ENCODE assay signal across 13 mouse cellular contexts in the genomic region with DNA sequence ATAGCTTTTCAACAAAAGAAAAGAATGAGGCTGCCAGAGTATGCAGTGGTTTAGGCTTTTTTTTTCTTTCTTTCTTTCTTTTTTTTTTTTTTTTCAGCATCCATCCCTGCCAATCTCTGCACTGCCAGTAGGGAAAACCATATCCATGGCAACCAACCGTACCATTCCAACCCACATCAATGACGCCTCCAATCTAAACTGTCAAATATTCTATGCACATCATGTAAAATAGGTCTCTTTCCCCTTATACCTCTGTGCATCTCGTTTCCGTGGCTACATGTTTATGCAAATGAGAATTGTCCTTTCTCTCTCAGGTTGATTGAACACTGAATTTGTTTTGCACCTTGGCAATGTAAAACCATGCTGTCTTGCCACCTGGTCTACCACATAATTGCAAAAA.
DNase-seq lines count a peak whose midpoint lies in the region; ATAC-seq and TF ChIP-seq lines count a peak whose summit lies in the region.
"Had no signal": no experiment of that assay in that cellular context is flagged by ENCODE, and none has a peak within 500 bp of the region (broad histone marks: within the 10 kb centered on the region; RNA-seq: fewer than 3 reads in every experiment).

No protein-coding gene starts in this region.

- H3K4me2 ChIP-seq in forebrain, embryonic 11.5 days (ENCODE audit: low read depth, low read length, severe bottlenecking), result no peak overlapping the region
- no peak overlapping the region for H3K4me2 ChIP-seq in CH12.LX (ENCODE audit: insufficient read depth, low read depth, poor library complexity, severe bottlenecking)
- H3K4me2 ChIP-seq in hindbrain, embryonic 12.5 days (replicated peaks), result no peak overlapping the region
- no peak overlapping the region for H3K4me2 ChIP-seq in midbrain, embryonic 14.5 days (ENCODE audit: low read length)
- no peak overlapping the region for H3K4me2 ChIP-seq in liver, embryonic 11.5 days
- H3K4me2 ChIP-seq: liver, embryonic 13.5 days had no signal

- no peaks in the 10 kb centered on the region for H3K4me1 ChIP-seq in forebrain, embryonic 11.5 days (replicated peaks; ENCODE audit: control insufficient read depth, insufficient read depth, low read length)
- peaks cover 24% of the 10 kb centered on the region for H3K4me1 ChIP-seq in forebrain, embryonic 10.5 days
- H3K4me1 ChIP-seq in CH12.LX (ENCODE audit: control insufficient read depth in 1 of 2, insufficient read depth in 2 of 2), result peaks cover 0 to 18% of the 10 kb centered on the region in 2 experiments; a peak in 2 of 4 replicates
- peaks cover 4% of the 10 kb centered on the region; the same call in 1 of the 2 replicates for H3K4me1 ChIP-seq in hindbrain, embryonic 12.5 days
- H3K4me1 ChIP-seq in midbrain, embryonic 14.5 days (ENCODE audit: control insufficient read depth, insufficient read depth, low read length), result peaks cover 15% of the 10 kb centered on the region
- no peaks in the 10 kb centered on the region for H3K4me1 ChIP-seq in liver, embryonic 11.5 days (replicated peaks; ENCODE audit: control insufficient read depth, insufficient read depth, low read length)
- H3K4me1 ChIP-seq: liver, embryonic 13.5 days had no signal

- TF ChIP-seq POLR2A in CH12.LX (IDR thresholded peaks at IDR 0.05; ENCODE audit: low read depth, low read length), result no peak

- no peak for TF ChIP-seq EP300 in CH12.LX (IDR thresholded peaks at IDR 0.05; ENCODE audit: low read length)

- peak overlapping the region; percentile 26; the same call in 1 of the 2 replicates for H3K27ac ChIP-seq in forebrain, embryonic 11.5 days (ENCODE audit: low read depth, low read length)
- no peak overlapping the region for H3K27ac ChIP-seq in forebrain, embryonic 10.5 days
- no peak overlapping the region for H3K27ac ChIP-seq in CH12.LX (ENCODE audit: insufficient read depth, low read depth)
- peak overlapping the region; percentile 50 for H3K27ac ChIP-seq in hindbrain, embryonic 12.5 days
- H3K27ac ChIP-seq in midbrain, embryonic 14.5 days (replicated peaks; ENCODE audit: low read depth, low read length), result peak overlapping the region; percentile 83
- H3K27ac ChIP-seq in liver, embryonic 11.5 days (ENCODE audit: low read depth, low read length), result no peak overlapping the region
- H3K27ac ChIP-seq: heart, adult 2 months; liver, embryonic 13.5 days had no signal

- H3K9ac ChIP-seq in forebrain, embryonic 11.5 days (ENCODE audit: low read length), result no peak overlapping the region
- H3K9ac ChIP-seq in CH12.LX (ENCODE audit: insufficient read depth, low read depth), result no peak overlapping the region
- H3K9ac ChIP-seq in hindbrain, embryonic 12.5 days, result no peak overlapping the region
- no peak overlapping the region for H3K9ac ChIP-seq in midbrain, embryonic 14.5 days (replicated peaks; ENCODE audit: low read length)
- H3K9ac ChIP-seq in liver, embryonic 11.5 days (ENCODE audit: low read depth, low read length), result no peak overlapping the region
- H3K9ac ChIP-seq: liver, embryonic 13.5 days had no signal

- no peaks in the 10 kb centered on the region for H3K9me3 ChIP-seq in forebrain, embryonic 11.5 days (ENCODE audit: control insufficient read depth, low read length)
- H3K9me3 ChIP-seq in forebrain, embryonic 10.5 days, result no peaks in the 10 kb centered on the region
- H3K9me3 ChIP-seq in CH12.LX (replicated peaks; ENCODE audit: low read length), result no peaks in the 10 kb centered on the region
- H3K9me3 ChIP-seq in hindbrain, embryonic 12.5 days (replicated peaks), result no peaks in the 10 kb centered on the region
- no peaks in the 10 kb centered on the region for H3K9me3 ChIP-seq in midbrain, embryonic 14.5 days (ENCODE audit: control insufficient read depth, low read length)
- H3K9me3 ChIP-seq in liver, embryonic 11.5 days (ENCODE audit: control insufficient read depth, low read length), result no peaks in the 10 kb centered on the region
- H3K9me3 ChIP-seq: liver, embryonic 13.5 days had no signal

- no peak for DNase-seq in forebrain, embryonic 11.5 days (ENCODE audit: low spot score)
- no peak for DNase-seq in forebrain, embryonic 10.5 days (ENCODE audit: extremely low spot score, low spot score)
- DNase-seq in CH12.LX (ENCODE audit: extremely low read depth), result peak; percentile 21
- DNase-seq in midbrain, embryonic 14.5 days, result peak; percentile 85
- DNase-seq in liver, embryonic 11.5 days (ENCODE audit: low spot score), result no peak
- DNase-seq in gastrocnemius, postnatal 36 days, result no peak
- DNase-seq in Muller cell, postnatal 12 days (ENCODE audit: inconsistent ontology term), result no peak
- DNase-seq: heart, adult 2 months; liver, embryonic 13.5 days; lung, postnatal 4 days; thymus, postnatal 25 days had no signal

- no peaks in the 10 kb centered on the region for H3K36me3 ChIP-seq in forebrain, embryonic 11.5 days (ENCODE audit: control insufficient read depth, insufficient read depth, low read length)
- H3K36me3 ChIP-seq in forebrain, embryonic 10.5 days (replicated peaks), result no peaks in the 10 kb centered on the region
- no peaks in the 10 kb centered on the region for H3K36me3 ChIP-seq in CH12.LX (replicated peaks in 1 of 2; ENCODE audit: control insufficient read depth in 1 of 2, insufficient read depth in 1 of 2, low read length in 1 of 2)
- H3K36me3 ChIP-seq in hindbrain, embryonic 12.5 days, result no peaks in the 10 kb centered on the region
- no peaks in the 10 kb centered on the region for H3K36me3 ChIP-seq in midbrain, embryonic 14.5 days (ENCODE audit: control insufficient read depth, insufficient read depth, low read length)
- no peaks in the 10 kb centered on the region for H3K36me3 ChIP-seq in liver, embryonic 11.5 days (ENCODE audit: control insufficient read depth, insufficient read depth, low read length)
- H3K36me3 ChIP-seq: liver, embryonic 13.5 days had no signal

- H3K27me3 ChIP-seq in forebrain, embryonic 11.5 days (ENCODE audit: control insufficient read depth, insufficient read depth, low read length), result no peaks in the 10 kb centered on the region
- no peaks in the 10 kb centered on the region for H3K27me3 ChIP-seq in forebrain, embryonic 10.5 days (ENCODE audit: poor library complexity, severe bottlenecking)
- no peaks in the 10 kb centered on the region for H3K27me3 ChIP-seq in CH12.LX (replicated peaks)
- H3K27me3 ChIP-seq in hindbrain, embryonic 12.5 days, result no peaks in the 10 kb centered on the region
- H3K27me3 ChIP-seq in midbrain, embryonic 14.5 days (ENCODE audit: control insufficient read depth, insufficient read depth, low read length), result no peaks in the 10 kb centered on the region
- no peaks in the 10 kb centered on the region for H3K27me3 ChIP-seq in liver, embryonic 11.5 days (replicated peaks; ENCODE audit: control insufficient read depth, insufficient read depth, low read length)
- H3K27me3 ChIP-seq: liver, embryonic 13.5 days; Patski had no signal

- intact Hi-C loops in gastrocnemius, postnatal 36 days (cut with DNase I), result no loop called here

- no peak for TF ChIP-seq CTCF in CH12.LX (conservative IDR thresholded peaks at IDR 0.05 in 1 of 2, IDR thresholded peaks at IDR 0.05 in 1 of 2; ENCODE audit: low read depth in 2 of 2, low read length in 2 of 2)

- peak; percentile 73 for ATAC-seq in forebrain, embryonic 11.5 days (replicated peaks; ENCODE audit: low FRiP score)
- ATAC-seq in hindbrain, embryonic 12.5 days (ENCODE audit: low FRiP score), result peak; percentile 94
- peak; percentile 95 for ATAC-seq in midbrain, embryonic 14.5 days (ENCODE audit: low FRiP score, low TSS enrichment)
- no peak for ATAC-seq in liver, embryonic 11.5 days (replicated peaks; ENCODE audit: low FRiP score)
- ATAC-seq: Patski had no signal

- in situ Hi-C loops in CH12.LX (cut with MboI; ENCODE audit: low pct_ligation_motif_present, low pct_unique_long_range_greater_than_20kb, low sequenced_read_pairs), result no loop called here

- no peak overlapping the region for H3K4me3 ChIP-seq in forebrain, embryonic 11.5 days (ENCODE audit: low read depth, low read length)
- no peak overlapping the region for H3K4me3 ChIP-seq in forebrain, embryonic 10.5 days
- no peak overlapping the region for H3K4me3 ChIP-seq in CH12.LX (replicated peaks in 1 of 3; ENCODE audit: low read depth in 2 of 3, low read length in 2 of 3, poor library complexity in 1 of 3)
- no peak overlapping the region for H3K4me3 ChIP-seq in hindbrain, embryonic 12.5 days
- H3K4me3 ChIP-seq in midbrain, embryonic 14.5 days (replicated peaks; ENCODE audit: low read depth, low read length), result no peak overlapping the region
- no peak overlapping the region for H3K4me3 ChIP-seq in liver, embryonic 11.5 days (ENCODE audit: low read depth, low read length)
- H3K4me3 ChIP-seq: heart, adult 2 months; liver, embryonic 13.5 days had no signal

- no peaks in the 10 kb centered on the region for H3K79me2 ChIP-seq in CH12.LX (replicated peaks; ENCODE audit: control insufficient read depth, extremely low read depth, insufficient read depth, poor library complexity, severe bottlenecking)

- dilution Hi-C loops in CH12.LX (cut with MboI; ENCODE audit: extremely low pct_ligation_motif_present, extremely low pct_unique_long_range_greater_than_20kb, low sequenced_read_pairs), result no loop called here

- TF ChIP-seq RAD21 in CH12.LX (IDR thresholded peaks at IDR 0.05; ENCODE audit: low read depth, low read length), result no peak

- WGBS in forebrain, embryonic 11.5 days, result 42% methylated on average over 4 of the region's 4 CpGs
- WGBS in forebrain, embryonic 10.5 days, result 73% methylated on average over 4 of the region's 4 CpGs
- WGBS in hindbrain, embryonic 12.5 days, result 43% methylated on average over 4 of the region's 4 CpGs
- 24% methylated on average over 4 of the region's 4 CpGs for WGBS in midbrain, embryonic 14.5 days
- 75% methylated on average over 4 of the region's 4 CpGs for WGBS in liver, embryonic 11.5 days

TF ChIP-seq in CH12.LX, 34 proteins besides CTCF, POLR2A, EP300 and RAD21:
- no peak for TF ChIP-seq CHD1 (IDR thresholded peaks at IDR 0.05; ENCODE audit: low read depth, low read length)
- no peak for TF ChIP-seq ELF1 (IDR thresholded peaks at IDR 0.05; ENCODE audit: low read depth, low read length)
- no peak for TF ChIP-seq E2F4 (IDR thresholded peaks at IDR 0.05; ENCODE audit: insufficient replicate concordance, low read depth, low read length)
- TF ChIP-seq JUND (conservative IDR thresholded peaks at IDR 0.05; ENCODE audit: low read depth, low read length), result no peak
- TF ChIP-seq MAZ (IDR thresholded peaks at IDR 0.05; ENCODE audit: low read depth, low read length), result no peak
- no peak for TF ChIP-seq CHD2 (IDR thresholded peaks at IDR 0.05; ENCODE audit: low read length)
- TF ChIP-seq ZMIZ1 (IDR thresholded peaks at IDR 0.05; ENCODE audit: low read depth, low read length), result no peak
- no peak for TF ChIP-seq GABPA (IDR thresholded peaks at IDR 0.05; ENCODE audit: insufficient replicate concordance, low read depth, low read length)
- TF ChIP-seq USF2 (conservative IDR thresholded peaks at IDR 0.05; ENCODE audit: low read depth, low read length), result no peak

Comparison
In these comparisons a context has a peak if more than half of its experiments do, and no peak if none do; other contexts are left out.
1. H3K27ac ChIP-seq: peak in forebrain, embryonic 11.5 days (single experiment), hindbrain, embryonic 12.5 days (single experiment) and midbrain, embryonic 14.5 days (single experiment); none in forebrain, embryonic 10.5 days (single experiment), CH12.LX (single experiment) and liver, embryonic 11.5 days (single experiment).
2. DNase-seq: peak in CH12.LX (single experiment) and midbrain, embryonic 14.5 days (single experiment); none in forebrain, embryonic 11.5 days (single experiment), forebrain, embryonic 10.5 days (single experiment), liver, embryonic 11.5 days (single experiment), gastrocnemius, postnatal 36 days (0 of 2) and Muller cell, postnatal 12 days (single experiment).